Mouse (Mus musculus): ENCODE data around the gene Ikzf4.
A peak's percentile ranks its signal among the peaks of the same experiment; 100 is the strongest.

Gene Ikzf4

GRCm38 (mm10) chr10:128645111-128646011 lies at the start of gene Ikzf4:
Ikzf4 (minus strand) TSS chr10:128645991.
- peak; percentile 17 for DNase-seq (ENCODE audit: low spot score)

- DNase-seq (ENCODE audit: low spot score): no peak
Measured at GRCm38 (mm10) chr10:128695411-128695991, 49.7 kb upstream of the Ikzf4 start.

GRCm38 (mm10) chr10:128674469-128675008 lies 28.7 kb upstream of the Ikzf4 start:
- no peak for DNase-seq (ENCODE audit: low spot score)

- DNase-seq (ENCODE audit: low spot score): peak; percentile 51
Measured at GRCm38 (mm10) chr10:128673763-128674468, 28.1 kb upstream of the Ikzf4 start, which contains the start of gene Suox. Suox (minus strand) TSS chr10:128674073.

GRCm38 (mm10) chr10:128671148-128671547 lies 25.4 kb upstream of the Ikzf4 start:
- DNase-seq (ENCODE audit: low spot score): no peak

DNA sequence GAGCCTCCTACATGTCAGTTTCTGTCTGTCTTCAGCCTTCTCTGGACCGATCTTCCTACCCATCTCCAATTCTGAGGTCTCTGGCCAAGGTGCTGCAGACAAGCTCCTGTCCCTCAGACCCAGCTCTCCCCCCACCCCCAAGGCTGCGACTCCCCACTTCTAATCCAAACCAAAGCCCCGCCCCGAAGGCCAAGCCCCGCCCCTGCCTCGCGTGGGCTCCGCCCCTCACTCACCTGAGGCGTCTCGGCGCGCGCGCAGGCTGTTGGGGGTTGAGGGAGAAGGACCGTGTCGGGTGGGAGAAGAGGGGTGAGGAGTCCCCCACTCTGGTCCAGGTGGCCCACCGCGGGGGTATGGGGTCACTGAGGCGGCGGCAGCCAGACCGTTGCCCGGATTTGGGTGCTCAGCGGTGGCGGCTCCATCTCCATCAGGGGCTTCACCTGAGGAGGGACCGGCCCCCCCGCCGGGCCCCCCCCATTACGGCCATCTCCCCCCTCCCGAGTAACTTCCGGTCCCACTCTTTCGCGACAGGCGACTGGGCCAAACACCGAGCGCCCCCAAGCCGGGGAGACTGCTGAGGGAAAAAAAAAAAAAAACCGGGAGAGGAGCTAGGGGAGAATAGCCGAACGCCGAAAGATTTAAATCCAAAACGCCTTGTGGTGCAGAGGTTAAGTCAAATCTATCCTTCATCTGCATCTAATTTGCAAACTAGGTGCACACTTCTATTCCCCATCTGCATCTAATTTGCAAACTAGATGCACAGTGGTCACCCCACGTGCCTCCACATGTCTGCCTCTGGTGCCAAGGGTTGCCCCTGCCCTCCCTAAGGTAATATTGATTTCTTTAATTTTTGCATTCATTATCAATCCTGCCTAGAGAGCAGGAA lies 23.2 kb upstream of the Ikzf4 start:
- peak; percentile 15 for DNase-seq (ENCODE audit: low spot score)

GRCm38 (mm10) chr10:128665806-128666205 lies 20.0 kb upstream of the Ikzf4 start:
- no peak for DNase-seq (ENCODE audit: low spot score)

- no peak for DNase-seq (ENCODE audit: low spot score)
Measured at GRCm38 (mm10) chr10:128665307-128665706, 19.5 kb upstream of the Ikzf4 start.

DNA sequence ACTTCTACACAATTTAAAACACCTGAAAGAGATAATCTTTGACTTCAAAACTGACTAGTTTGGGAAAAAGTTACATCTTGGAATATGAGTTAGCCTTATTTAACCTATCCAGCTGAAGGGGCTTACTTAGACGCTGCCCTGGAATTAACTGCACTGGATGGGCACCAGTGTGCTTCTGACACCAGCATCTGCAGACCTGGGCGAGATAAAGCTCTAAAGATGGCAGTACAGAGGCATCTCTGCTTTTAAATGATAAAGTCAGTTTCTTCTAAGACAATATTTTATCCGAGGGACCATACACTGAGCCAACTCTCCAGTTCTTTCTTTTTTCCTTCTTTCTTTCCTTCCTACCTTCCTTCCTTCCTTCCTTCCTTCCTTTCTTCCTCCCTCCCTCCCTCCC lies 19.0 kb upstream of the Ikzf4 start:
- DNase-seq (ENCODE audit: low spot score): no peak

DNA sequence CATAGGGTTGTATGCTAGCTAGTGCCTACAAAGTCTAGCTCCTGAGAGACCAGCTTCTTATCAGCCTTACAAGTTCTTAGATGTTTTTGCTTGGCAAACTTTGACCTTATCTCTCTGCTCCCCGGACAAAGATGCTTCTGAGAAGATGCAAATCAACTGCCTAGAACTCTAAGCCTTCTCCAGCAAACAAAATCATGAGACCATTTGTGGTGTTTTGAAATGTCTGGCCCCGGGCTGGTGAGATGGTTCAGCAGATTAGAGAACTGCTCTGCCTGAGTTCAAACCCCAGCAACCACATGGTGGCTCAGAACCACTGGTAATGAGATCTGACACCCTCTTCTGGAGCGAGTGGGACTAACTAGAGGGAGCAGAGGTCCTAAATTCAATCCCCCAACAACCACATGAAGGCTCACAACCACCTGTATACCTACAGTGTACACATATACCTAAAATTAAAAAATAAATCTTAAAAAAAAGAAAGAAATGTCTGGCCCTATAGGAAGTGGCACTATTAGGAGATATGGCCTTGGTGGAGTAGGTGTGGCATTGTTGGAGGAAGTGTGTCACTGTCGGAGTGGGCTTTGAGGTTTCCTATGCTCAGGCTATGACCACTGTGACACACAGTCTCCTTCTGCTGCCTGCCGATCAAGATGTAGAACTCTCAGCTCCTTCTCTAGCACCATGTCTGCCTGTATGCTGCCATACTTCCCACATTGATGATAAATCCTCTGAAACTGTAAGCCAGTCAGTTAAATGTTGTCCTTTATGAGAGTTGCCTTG lies 17.8 kb upstream of the Ikzf4 start:
- DNase-seq (ENCODE audit: low spot score): no peak

GRCm38 (mm10) chr10:128662465-128662864 lies 16.7 kb upstream of the Ikzf4 start:
- no peak for DNase-seq (ENCODE audit: low spot score)

DNA sequence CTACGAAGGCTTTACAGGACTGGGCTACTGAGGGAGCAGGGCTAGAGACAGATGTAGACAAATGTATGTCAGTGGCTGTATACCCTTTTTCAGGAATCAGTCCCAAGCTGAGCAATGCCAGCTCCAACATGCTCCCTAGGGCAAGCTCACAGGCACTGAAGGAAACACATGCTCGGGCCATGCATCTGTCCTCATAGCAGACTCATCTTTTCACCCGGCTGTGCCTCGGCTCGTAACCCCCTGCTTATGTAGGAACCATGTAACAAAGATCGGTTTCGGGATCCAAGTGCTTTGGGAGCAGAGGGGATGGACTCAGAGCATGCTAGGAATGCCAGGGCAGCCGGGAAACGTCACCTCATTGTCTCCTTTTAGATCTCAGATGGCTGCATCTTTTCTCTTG lies 13.7 kb upstream of the Ikzf4 start:
- no peak for DNase-seq (ENCODE audit: low spot score)

- DNase-seq (ENCODE audit: low spot score): no peak
Measured at GRCm38 (mm10) chr10:128657844-128658243, 12.1 kb upstream of the Ikzf4 start.

DNA sequence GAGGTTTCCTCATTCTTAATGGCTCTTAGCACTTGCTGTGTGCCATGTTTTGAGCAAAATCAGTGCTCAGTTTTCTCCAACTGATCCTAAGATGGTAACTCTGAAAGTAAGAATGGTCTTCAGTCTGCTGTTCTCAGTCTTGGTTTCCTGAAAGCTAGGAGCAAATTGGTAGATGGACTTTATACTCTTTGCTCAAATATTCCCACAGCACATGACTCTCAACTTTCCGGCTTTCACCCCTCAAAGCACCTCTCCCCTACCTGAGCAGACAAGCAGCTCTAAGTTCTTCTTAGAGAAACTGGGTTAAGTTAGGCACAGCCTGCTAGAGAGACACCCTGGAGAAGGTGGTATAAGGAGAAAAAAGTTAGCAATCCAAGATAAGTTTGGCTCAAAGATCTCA lies 10.9 kb upstream of the Ikzf4 start:
- DNase-seq (ENCODE audit: low spot score): no peak

- DNase-seq (ENCODE audit: low spot score): no peak
Measured at GRCm38 (mm10) chr10:128655254-128655653, 9.5 kb upstream of the Ikzf4 start.

GRCm38 (mm10) chr10:128653866-128654265 lies 8.1 kb upstream of the Ikzf4 start:
- DNase-seq (ENCODE audit: low spot score): no peak

- DNase-seq (ENCODE audit: low spot score): no peak
Measured at GRCm38 (mm10) chr10:128646139-128647089, 623 bp upstream of the Ikzf4 start.

DNA sequence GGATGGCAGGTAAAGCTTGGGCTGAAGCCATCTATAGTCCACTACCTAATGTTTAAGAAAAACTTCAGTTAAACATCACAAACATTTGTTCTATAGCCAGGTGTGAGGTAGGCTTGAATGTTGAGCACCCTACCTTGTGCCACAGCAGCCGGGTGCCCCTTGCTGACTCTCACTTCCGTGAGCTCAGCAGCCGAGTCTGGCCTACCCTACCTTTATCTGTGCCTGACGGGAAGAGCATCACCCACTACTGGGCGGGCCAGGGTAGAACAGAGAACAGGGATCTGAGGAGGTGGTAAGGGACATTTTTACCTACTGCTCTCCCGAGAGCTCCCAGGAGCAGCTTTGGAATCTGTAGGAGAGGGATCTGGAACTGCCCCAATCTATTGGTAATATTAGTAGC lies 3.0 kb downstream of the Ikzf4 start:
- no peak for DNase-seq (ENCODE audit: low spot score)

DNA sequence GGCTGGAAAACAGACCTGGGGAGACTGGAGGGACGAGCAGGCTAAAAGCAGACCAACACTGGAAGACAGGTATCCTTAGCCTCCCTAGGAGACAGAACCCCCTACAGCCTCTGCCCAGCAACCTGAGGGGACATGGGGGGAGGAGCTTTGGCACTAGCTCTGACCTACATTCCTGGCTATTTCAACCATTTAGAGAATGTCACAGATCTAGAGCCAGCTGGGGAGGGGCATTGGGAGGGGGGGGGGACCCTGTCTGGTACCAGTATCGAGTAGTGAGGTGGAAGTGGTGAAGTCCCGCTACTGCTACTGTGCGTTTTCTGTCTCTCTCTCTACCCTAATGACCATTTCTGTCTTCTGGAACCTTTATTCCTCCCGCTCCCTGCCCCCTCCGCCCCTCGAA lies 3.9 kb downstream of the Ikzf4 start:
- DNase-seq (ENCODE audit: low spot score): no peak

- no peak for DNase-seq (ENCODE audit: low spot score)
Measured at GRCm38 (mm10) chr10:128640891-128641290, 4.9 kb downstream of the Ikzf4 start.

Data from ovary, postnatal 10 days (tissue).